Mouse (Mus musculus): ENCODE measurements at regions not wholly inside any gene's neighbourhood (a gene's known extent, or its start where the extent isn't known, plus 50 kb on each side); places are given as distances from the start of the nearest gene placed in this dataset.

DNA sequence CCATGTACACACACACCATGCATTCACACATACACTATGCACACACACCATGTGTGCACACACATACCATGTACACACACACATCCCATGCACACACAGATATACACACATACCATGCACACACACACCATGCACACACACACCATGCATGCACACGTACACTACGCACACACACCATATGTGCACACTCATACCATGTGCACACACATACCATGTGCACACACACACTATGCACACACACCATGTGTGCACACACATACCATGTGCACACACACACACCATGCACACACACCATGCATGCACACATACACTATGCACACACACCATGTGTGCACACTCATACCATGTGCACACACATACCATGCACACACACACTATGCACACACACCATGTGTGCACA, 87.1 kb upstream of the Tmem150c start:
- no peak for DNase-seq (ENCODE audit: low spot score)

GRCm38 (mm10) chr5:100244811-100245210, 85.2 kb upstream of the Tmem150c start:
- DNase-seq (ENCODE audit: low spot score): no peak

GRCm38 (mm10) chr5:100240876-100241275, 81.3 kb upstream of the Tmem150c start:
- DNase-seq (ENCODE audit: low spot score): no peak

- peak; percentile 83 for DNase-seq (ENCODE audit: low spot score)
These were observed 80.0 kb upstream of the Tmem150c start for GRCm38 (mm10) chr5:100239632-100240031.

GRCm38 (mm10) chr5:100238287-100239036, 78.9 kb upstream of the Tmem150c start:
- DNase-seq (ENCODE audit: low spot score): peak; percentile 56

- peak; percentile 76 for DNase-seq (ENCODE audit: low spot score)
These were observed 78.2 kb upstream of the Tmem150c start for GRCm38 (mm10) chr5:100237674-100238278.

DNA sequence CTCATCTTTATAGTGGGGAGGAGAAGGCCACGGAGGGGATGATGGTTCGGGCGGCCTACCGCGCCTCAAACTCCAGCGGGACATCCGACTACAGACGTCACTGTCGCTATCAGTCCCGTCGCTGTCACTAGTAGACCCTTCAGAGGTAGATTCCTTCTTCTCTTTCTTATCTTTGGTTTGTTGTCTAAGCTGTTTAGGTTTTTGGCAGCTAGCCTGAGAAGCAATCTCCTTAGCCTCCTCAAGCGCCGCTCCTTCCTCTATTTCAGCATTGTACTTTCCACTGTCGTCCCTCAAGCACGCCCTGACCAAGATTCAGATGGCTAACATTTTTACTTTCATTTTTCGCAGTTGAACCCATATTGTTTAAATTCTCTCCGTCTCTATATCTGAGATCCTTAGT, 76.7 kb upstream of the Tmem150c start:
- DNase-seq (ENCODE audit: low spot score): no peak

- DNase-seq (ENCODE audit: low spot score): no peak
These were observed 72.5 kb upstream of the Tmem150c start for GRCm38 (mm10) chr5:100232076-100232475.

- no peak for DNase-seq (ENCODE audit: low spot score)
These were observed 72.0 kb upstream of the Tmem150c start for GRCm38 (mm10) chr5:100231574-100231973.

DNA sequence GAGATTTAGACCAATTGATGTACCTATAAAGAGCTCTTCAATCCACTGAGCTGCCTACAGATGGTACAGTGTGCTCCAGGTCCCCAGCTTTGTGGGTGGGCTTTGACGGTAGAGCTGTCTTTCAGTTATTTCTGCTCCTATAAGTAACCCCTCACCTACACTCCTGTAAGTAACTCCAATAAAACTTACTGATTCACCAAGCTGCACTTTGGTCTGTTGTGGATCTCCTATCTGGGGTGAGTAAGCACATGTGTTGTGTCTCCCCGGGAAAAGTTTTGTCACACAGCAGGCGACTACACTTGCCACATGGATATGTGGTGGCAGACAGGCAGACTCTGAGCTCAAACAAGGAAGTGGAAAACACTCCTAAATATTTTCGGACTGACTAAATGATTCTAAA, 70.4 kb upstream of the Tmem150c start:
- no peak for DNase-seq (ENCODE audit: low spot score)

GRCm38 (mm10) chr5:100227888-100228287, 68.3 kb upstream of the Tmem150c start:
- DNase-seq (ENCODE audit: low spot score): no peak

DNA sequence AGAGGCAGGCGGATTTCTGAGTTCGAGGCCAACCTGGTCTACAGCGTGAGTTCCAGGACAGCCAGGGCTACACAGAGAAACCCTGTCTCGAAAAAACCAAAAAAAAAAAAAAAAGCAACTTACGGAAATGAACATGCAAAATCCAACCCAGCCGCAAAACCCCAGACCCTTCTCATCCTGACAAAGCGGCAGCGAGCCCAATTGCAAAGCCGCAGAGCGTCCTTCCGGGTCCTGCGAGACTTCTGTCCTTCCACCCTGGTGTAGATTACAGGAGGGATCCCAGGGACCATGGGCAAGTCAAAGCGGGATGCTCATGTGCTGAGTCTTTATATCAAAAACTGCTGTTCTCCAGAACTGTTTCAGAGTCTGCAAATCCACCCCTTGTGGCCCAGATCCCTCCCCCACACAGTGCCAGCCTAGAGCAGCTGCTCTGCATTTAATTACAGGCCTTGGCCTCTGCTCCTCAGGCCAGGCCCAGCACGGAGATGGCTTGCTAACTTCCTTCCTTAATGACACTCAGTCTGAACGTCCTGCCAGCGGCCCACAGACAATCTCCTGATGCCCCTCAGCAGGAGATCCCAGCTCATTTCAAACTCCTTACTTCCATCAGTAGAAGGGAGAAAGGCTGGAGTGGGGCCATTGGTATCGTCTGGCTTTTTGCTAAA, 67.1 kb upstream of the Tmem150c start:
- peak; percentile 76 for DNase-seq (ENCODE audit: low spot score)

DNA sequence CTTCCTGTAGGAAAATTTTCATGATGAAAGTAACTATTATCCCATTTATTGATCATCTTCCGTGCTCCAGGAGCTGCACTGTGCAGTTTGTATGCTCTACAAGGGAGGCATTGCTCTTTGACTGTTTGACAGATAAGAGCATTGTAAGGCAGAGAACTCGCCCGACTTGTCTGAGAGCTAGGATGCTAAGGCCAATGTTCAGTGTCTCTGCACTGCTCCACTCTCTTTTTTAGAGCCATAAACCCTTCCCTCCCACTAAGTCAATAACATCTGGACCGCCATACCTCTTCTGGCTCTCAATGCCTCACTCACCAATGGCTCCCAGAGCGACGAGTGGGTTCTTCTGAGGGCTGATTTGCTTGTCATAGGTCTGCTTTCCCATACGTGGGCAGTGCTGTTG, 65.9 kb upstream of the Tmem150c start:
- no peak for DNase-seq (ENCODE audit: low spot score)

GRCm38 (mm10) chr5:100224773-100225363, 65.3 kb upstream of the Tmem150c start:
- DNase-seq (ENCODE audit: low spot score): no peak

GRCm38 (mm10) chr5:100221005-100221583, 61.5 kb upstream of the Tmem150c start:
- no peak for DNase-seq (ENCODE audit: low spot score)

- no peak for DNase-seq (ENCODE audit: low spot score)
These were observed 60.7 kb upstream of the Tmem150c start for GRCm38 (mm10) chr5:100220320-100220719.

GRCm38 (mm10) chr5:100218256-100218851, 58.7 kb upstream of the Tmem150c start:
- peak; percentile 66 for DNase-seq (ENCODE audit: low spot score)

DNA sequence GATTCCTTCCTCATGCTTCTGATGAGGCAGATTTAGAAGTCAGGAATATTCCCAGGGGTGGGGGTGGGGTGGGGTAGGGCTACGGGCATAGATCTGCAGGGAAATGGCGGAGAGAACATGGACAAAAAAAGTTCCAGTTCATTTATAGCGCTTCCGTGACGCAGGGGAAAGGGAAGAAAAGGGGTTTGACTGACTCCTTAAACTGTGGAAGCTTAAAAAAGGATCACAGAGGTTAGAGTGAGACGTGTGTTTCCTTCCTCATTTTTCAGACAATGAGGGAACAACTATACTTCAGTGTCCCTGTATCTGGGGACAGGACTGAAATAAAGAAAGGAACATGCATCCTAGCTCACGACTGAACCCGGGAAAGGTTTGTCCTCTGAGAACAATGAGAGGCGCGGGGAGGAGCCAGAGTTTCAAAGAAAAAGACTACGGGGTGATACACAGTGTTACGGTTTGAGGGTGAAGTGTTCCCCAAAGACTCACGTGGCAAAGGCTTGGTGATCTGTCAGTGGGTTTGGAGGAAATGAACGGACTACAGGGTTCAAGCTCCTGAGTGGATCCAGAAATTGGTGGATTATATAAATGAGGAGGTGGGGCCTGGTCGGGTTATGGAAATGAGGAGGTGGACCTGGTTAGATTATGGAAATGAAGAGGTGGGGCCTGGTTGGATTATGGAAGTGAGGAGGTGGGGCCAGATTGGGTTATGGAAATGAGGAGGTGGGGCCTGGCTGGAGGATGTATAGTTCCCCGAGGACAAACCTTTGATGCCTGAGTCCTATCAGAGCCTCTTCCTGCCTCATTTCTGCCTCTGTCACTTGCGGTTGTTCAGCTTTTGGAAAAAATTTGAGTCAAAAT, 57.8 kb upstream of the Tmem150c start:
- DNase-seq (ENCODE audit: low spot score): no peak

DNA sequence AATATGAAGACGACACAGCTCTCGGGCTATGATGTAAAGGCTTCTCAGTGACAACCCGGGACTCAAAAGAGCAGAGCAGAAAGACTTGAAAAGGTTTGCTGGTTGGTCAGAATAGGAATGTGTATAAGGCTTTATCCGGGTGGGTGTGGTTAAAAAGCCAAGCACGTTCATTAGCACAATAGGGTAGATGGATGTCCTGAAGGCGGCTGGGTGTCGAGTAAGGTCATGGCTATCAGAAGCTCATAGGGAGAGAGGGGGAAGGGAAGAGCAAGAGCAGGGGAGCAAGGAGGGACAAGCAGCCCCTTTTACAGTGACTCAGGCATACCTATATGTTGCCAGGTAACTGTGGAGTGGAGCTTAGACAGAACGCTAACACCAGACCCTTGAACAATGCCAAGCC, 54.3 kb upstream of the Tmem150c start:
- DNase-seq (ENCODE audit: low spot score): no peak

DNA sequence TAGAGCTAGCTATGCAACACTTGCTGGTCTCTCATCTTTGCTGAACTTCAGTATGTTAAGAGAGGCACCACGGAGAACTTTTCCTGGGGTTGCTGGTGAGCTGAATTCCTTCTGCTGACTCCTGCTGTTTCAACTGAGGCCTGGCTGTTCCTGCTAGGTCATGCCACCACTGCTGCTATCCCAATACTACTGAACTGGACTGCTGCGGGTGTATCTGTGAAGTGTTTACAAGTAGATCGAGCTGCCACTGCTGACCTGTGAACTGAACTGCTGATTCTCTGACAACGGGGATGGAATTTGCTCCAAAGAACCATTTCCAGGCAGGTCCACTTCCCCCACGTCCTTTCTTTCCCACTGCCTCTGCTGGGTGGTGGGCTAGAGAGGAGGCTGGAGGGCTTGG, 51.1 kb upstream of the Tmem150c start:
- no peak for DNase-seq (ENCODE audit: low spot score)
